Mouse (Mus musculus): ENCODE results near the gene Mcf2l.

DNA sequence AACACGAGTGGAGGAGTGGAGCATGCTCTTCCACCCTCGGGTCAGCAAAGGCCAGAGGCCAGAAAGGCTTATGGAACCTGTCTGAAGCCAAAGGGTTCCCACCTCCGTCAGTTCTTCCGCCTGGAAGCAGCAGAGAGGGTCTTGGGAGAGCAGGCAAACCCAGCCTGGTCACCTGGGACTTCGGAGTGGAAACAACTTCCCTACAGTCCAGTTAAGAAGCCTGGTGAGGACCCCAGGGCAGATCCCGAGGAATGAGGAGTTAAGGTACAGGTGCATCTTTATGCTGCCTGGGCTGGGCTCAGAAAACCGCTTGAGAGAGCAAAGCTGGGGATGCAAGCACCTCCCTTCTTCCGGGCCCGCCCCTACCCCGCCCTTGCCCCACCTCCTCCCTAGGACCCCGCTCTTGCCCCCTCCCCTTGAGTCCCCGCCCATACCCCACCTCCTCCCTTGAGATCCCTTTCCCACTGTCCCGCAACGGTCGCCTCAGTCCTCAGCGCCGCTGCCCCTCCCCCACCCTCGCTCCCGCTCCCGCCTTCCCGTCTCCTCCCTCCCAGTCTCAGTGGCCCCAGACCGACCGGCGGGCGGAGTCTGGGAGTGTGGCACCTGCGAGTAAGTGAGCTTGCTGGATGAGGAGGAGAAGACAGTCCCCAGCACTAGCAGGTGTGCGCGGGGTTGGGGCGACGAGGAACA is at the start of gene Mcf2l:
- TF ChIP-seq CTCF (IDR thresholded peaks at IDR 0.05; ENCODE audit: low read depth, low read length) = no peak
- no peak for TF ChIP-seq POLR2AphosphoS5 (IDR thresholded peaks at IDR 0.05; ENCODE audit: insufficient replicate concordance, low read depth, low read length)

All from G1E (cell line).